Mouse (Mus musculus) kidney, postnatal 10 days (tissue): ENCODE results near the gene Bmp3.

ENCODE experiments used
- DNase-seq: peaks from one replicate; pipeline ENCODE4 v3.0.0; 2021; ENCODE audit warnings: mixed read lengths

Gene Bmp3

GRCm38 (mm10) chr5:98918716-98919115 lies 64.5 kb downstream of the Bmp3 start:
- DNase-seq = no peak

- no peak for DNase-seq
These were observed 67.4 kb downstream of the Bmp3 start for GRCm38 (mm10) chr5:98921608-98922007.

- no peak for DNase-seq
These were observed 68.7 kb downstream of the Bmp3 start for GRCm38 (mm10) chr5:98922921-98923320.
